Mouse (Mus musculus): ENCODE measurements at regions not wholly inside any gene's neighbourhood (a gene's known extent, or its start where the extent isn't known, plus 50 kb on each side); places are given as distances from the start of the nearest gene placed in this dataset.
A peak's percentile ranks its signal among the peaks of the same experiment; 100 is the strongest.

DNA sequence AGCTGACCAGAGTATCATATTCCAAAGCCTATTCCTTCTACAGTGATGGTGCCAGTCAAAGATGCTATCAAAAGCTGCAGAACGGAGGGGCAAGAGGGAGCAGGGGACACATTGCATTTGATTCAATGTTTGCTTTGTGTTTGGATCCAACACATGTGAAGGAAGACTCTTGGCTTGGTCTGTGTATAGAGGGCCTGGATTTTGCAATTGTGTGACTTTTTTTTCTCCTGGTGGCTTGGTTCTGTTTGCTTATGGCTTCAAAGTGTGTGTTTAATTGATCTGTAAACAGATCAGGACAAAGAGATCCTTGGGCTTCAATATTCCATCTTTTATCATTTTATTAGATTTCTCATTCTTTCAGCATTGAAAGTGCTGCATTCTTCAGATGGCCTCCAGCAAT lies 504.2 kb downstream of the Slc4a3 start:
- no peak for DNase-seq
- Histone ChIP-seq H3K27ac (no peak overlapping the region), H3K27me3 (no peaks in the 10 kb centered on the region), H3K9ac (no peak overlapping the region), H3K4me3 (replicated peaks) (no peak overlapping the region), H3K4me2 (no peak overlapping the region), H3K9me3 (replicated peaks) (no peaks in the 10 kb centered on the region), H3K36me3 (no peaks in the 10 kb centered on the region), H3K4me1 (replicated peaks) (0 out of 2 replicates have a peak, but pooled peaks cover 2% of the 10 kb centered on the region)
- 63% methylated on average over 1 of the region's 1 CpGs for WGBS (ENCODE audit: insufficient replicate concordance)
- peak; percentile 53; the same call in 1 of the 2 replicates for ATAC-seq (ENCODE audit: low read depth)

DNA sequence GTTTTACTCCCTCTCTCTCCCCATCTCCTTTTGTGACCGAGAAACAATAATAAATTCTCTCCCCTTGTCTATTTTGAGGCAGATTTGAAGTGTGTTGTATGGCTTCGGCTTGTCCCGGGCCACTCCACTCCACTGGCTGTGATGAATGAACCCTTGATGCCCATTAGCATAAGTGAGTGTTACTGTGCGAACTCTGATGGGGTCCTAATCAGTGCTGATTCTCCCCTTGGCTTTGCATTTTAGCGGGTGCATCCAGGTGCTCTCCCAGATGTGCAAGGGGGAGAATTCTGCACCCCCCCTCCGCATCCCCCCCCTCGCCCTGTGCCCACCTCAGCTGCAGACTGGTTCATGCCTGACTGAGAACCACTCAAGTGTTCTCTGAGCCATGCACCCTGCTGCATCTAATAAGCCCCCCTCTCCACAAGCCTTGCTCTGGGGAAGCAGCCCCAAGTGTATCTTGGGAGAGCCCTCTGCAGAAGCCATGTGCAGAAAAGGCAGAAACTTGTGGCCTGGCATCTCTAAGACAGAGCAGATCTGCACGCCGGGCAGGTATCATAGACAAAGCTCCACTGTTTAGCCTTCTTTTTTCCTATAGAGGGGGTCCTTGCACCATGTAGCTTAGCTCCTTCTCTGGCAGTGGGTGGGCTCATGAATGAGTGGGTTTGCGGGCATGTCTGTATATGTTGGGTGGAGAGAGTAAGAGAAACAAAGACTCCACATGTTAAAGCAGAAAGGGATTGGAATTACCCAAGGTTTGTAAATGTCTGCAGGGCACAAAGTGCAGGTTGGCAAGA lies 507.5 kb downstream of the Slc4a3 start:
- WGBS (ENCODE audit: insufficient replicate concordance): 65% methylated on average over 10 of the region's 10 CpGs
- H3K27ac ChIP-seq: no peak overlapping the region

DNA sequence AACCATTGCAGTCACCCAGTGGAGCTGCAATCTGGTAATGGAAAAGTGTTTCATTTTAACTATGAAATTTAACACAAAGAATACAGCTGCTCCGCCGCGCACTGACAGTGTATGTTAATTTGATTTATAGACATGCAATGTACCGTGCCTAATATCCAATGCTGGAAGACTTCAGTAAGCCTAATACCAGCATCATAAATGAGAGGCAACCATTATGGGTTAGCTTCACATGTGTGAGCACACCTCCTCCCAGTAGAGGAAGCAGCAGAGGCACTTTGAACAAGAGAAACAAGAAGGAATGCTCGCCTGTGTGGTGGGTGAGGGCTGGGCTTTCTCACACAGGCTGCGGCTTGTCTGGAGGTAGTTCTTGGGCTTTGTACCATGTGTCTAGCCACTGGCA lies 519.7 kb downstream of the Slc4a3 start:
- ATAC-seq (ENCODE audit: low read depth): no peak
- Histone ChIP-seq H3K36me3 (no peaks in the 10 kb centered on the region), H3K4me2 (no peak overlapping the region), H3K9ac (no peak overlapping the region), H3K27ac (no peak overlapping the region), H3K27me3 (no peaks in the 10 kb centered on the region), H3K9me3 (replicated peaks) (no peaks in the 10 kb centered on the region), H3K4me1 (replicated peaks) (no peaks in the 10 kb centered on the region), H3K4me3 (replicated peaks) (no peak overlapping the region)
- WGBS (ENCODE audit: insufficient replicate concordance): 71% methylated on average over 6 of the region's 6 CpGs
- no peak for DNase-seq

More for the DNA sequence above, 507.5 kb downstream of the Slc4a3 start:
- Histone ChIP-seq H3K9ac (no peak overlapping the region), H3K27me3 (no peaks in the 10 kb centered on the region), H3K4me3 (replicated peaks) (no peak overlapping the region), H3K4me1 (replicated peaks) (0 out of 2 replicates have a peak, but pooled peaks cover 2% of the 10 kb centered on the region), H3K4me2 (no peak overlapping the region), H3K9me3 (replicated peaks) (no peaks in the 10 kb centered on the region), H3K36me3 (no peaks in the 10 kb centered on the region)
- DNase-seq (no peak), ATAC-seq (ENCODE audit: low read depth) (no peak)

DNA sequence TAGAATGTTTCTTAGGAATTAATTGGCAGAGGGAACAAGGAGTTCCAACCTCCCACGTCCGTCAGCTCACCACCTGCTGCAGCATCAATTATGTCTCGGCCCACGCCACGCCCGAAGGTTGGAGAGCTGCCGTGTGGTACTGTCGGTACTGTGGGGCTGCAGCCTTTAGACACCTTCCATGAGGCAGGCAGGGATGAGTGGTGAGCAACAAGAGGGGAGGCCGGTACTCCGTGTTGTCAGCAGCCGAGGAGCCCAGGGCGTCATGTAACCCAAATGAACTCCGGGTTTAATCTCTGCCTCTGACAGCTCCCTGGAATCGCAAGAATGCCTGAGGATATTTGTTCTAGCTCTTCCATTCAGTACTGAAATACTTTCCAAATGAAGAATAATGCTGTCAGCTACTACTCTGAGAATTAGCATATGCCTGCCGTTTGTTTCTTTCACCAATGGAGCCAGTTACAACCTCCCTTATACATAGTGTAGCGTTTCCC lies 524.8 kb downstream of the Slc4a3 start:
- no peaks in the 10 kb centered on the region for H3K4me1 ChIP-seq (replicated peaks)
- H3K27me3 ChIP-seq: no peaks in the 10 kb centered on the region
- DNase-seq (no peak), ATAC-seq (ENCODE audit: low read depth) (no peak)
- no peaks in the 10 kb centered on the region for H3K36me3 ChIP-seq
- H3K9me3 ChIP-seq (replicated peaks): no peaks in the 10 kb centered on the region
- H3K9ac ChIP-seq: no peak overlapping the region
- H3K4me3 ChIP-seq (replicated peaks): no peak overlapping the region
- WGBS (ENCODE audit: insufficient replicate concordance): 75% methylated on average over 16 of the region's 16 CpGs
- no peak overlapping the region for H3K4me2 ChIP-seq
- no peak overlapping the region for H3K27ac ChIP-seq

DNA sequence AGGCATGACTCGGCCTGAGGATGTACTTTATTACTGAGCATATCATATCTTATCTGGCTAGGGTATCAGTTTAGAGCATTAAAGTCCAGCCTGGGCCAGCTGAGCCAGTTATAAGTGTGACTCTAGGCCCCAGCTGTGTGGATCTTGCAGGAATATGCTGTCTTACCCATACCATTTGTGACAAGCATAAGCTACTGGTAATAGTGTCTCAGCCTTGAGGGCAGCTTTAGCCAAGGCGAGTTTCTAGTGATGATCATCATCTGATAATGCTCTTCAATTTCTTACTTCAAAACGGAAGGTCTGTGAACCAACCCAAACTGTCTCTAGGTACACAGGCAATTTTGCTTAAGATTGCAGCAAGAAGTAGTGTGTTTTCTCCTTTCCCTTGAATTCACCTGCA lies 529.1 kb downstream of the Slc4a3 start:
- H3K27ac ChIP-seq: no peak overlapping the region
- H3K4me2 ChIP-seq: no peak overlapping the region
- H3K4me1 ChIP-seq (replicated peaks): no peaks in the 10 kb centered on the region
- H3K36me3 ChIP-seq: no peaks in the 10 kb centered on the region
- H3K9me3 ChIP-seq (replicated peaks): no peaks in the 10 kb centered on the region
- no peak for ATAC-seq (ENCODE audit: low read depth)
- H3K27me3 ChIP-seq: no peaks in the 10 kb centered on the region
- no peak for DNase-seq
- H3K4me3 ChIP-seq (replicated peaks): no peak overlapping the region
- no peak overlapping the region for H3K9ac ChIP-seq
- WGBS (ENCODE audit: insufficient replicate concordance): 52% methylated on average over 3 of the region's 3 CpGs

DNA sequence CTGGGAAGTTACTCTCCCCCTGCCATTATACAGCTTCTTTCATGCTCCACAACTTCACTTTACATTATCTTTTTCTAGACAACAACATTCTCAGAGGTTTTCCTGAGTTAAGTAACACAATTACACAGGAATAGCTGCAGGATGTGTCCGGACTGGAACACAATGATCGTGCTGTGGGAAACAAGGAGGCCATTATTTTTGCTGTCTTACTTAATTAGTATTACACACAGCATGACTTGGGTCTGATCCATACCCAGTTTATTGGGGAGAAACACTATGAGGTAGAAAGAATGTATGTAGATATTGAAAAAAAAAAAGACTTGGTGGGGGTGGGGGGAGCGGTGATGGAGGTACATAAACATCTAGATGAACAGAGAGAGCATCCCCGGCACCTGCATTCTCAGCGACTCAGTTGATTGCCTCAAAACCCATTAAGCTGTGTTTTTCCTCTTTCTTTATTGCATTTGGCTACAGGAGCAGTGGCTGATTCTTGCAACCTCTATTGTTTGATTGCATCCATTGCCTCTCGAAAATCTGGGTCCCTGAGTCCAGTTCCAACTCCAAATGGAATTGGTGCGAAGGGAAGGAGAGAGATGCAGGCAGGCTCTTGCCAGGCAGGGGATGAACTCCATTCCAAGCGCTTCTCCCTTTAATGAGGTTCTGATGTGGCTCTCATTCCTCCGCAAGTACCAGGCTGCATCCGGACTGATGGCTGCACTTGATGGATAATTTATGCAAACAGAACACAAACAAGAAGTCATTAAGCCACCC lies 529.8 kb downstream of the Slc4a3 start:
- no peaks in the 10 kb centered on the region for H3K9me3 ChIP-seq (replicated peaks)
- H3K4me3 ChIP-seq (replicated peaks): no peak overlapping the region
- H3K4me1 ChIP-seq (replicated peaks): no peaks in the 10 kb centered on the region
- no peak overlapping the region for H3K27ac ChIP-seq
- WGBS (ENCODE audit: insufficient replicate concordance): 60% methylated on average over 10 of the region's 10 CpGs
- H3K9ac ChIP-seq: no peak overlapping the region
- DNase-seq (no peak), ATAC-seq (ENCODE audit: low read depth) (no peak)
- no peaks in the 10 kb centered on the region for H3K27me3 ChIP-seq
- H3K4me2 ChIP-seq: no peak overlapping the region
- H3K36me3 ChIP-seq: no peaks in the 10 kb centered on the region

DNA sequence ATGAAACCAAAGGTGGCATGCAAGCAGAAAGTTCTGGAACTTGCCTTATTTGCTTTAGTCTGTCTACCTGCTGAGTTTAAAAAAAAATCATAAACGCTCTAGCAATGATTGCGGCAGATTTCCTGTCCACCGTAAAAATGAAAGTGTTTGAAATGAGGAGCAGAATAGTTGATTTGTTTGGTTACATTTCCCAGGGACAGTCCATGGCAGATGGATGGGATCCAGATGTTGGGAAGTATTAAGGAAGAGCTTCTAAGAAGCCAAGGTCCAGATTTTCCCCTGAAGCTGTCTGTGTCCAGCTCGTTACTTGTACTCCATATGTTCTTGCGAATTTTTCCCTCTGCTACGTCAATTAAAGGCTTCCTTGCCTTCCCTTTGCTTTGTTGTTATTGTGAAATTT lies 534.2 kb downstream of the Slc4a3 start:
- Histone ChIP-seq H3K4me2 (no peak overlapping the region), H3K4me1 (replicated peaks) (no peaks in the 10 kb centered on the region), H3K36me3 (no peaks in the 10 kb centered on the region), H3K9ac (no peak overlapping the region), H3K9me3 (replicated peaks) (no peaks in the 10 kb centered on the region), H3K27ac (no peak overlapping the region), H3K27me3 (no peaks in the 10 kb centered on the region), H3K4me3 (replicated peaks) (no peak overlapping the region)
- WGBS (ENCODE audit: insufficient replicate concordance): 78% methylated on average over 6 of the region's 6 CpGs
- ATAC-seq (ENCODE audit: low read depth) (no peak), DNase-seq (no peak)

DNA sequence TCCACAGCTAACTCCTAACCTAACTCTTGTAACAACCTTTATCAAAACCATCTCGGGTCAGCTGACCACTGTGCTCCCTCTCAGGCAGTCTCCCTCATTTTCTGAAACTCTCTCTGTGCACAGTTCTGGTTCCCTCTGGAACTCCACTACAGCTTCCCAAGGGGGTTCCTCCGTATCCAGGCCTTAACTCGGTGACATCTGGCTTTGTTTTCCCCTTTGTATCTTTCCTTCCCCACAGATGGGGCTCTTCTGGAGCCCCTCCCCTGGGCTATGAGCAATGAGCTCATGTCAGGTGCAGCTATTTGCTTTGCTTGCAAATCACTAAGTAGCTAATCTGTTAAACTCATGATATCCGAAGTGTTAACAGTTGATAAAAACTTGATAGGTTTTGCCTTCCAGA lies 535.6 kb downstream of the Slc4a3 start:
- ATAC-seq (ENCODE audit: low read depth) (no peak), DNase-seq (no peak)
- no peaks in the 10 kb centered on the region for H3K4me1 ChIP-seq (replicated peaks)
- no peaks in the 10 kb centered on the region for H3K9me3 ChIP-seq (replicated peaks)
- H3K4me2 ChIP-seq: no peak overlapping the region
- no peak overlapping the region for H3K9ac ChIP-seq
- H3K27ac ChIP-seq: no peak overlapping the region
- H3K4me3 ChIP-seq (replicated peaks): no peak overlapping the region
- H3K36me3 ChIP-seq: no peaks in the 10 kb centered on the region
- 50% methylated on average over 4 of the region's 4 CpGs for WGBS (ENCODE audit: insufficient replicate concordance)
- H3K27me3 ChIP-seq: no peaks in the 10 kb centered on the region

DNA sequence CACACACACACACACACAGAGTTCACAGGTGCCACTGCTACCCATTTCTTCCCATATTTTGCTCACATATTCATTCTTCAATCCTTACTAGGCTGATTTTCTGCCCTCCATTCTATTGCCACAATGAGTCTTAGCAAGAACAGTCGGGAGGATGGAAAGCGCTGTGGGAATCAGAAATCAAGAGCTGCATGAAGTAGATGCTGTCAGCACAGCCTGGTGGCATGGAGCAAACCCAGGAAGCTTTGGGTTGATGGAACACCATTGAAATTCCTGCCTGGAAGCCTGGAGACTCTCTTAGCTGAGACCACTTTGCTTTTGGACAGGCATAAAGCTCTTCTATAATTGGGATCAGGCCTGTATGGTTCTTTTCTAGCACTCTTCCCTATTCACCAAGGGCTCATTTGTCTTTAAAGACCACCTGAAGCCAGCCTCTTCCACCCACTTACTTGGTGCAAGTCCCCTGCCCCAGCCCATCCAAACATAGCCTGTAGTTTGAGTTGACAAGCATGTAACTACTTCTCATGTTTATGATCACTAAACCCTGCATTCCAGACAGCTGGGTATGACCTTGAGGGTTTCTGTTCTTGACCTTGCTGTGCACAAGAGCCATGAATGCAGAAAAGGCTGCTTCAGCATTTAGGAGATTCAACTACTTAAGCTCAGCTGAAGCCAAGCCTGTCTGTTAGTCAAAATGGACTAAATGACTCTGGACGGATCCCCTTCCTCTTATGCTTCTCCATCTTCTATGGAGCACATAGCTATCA lies 537.4 kb downstream of the Slc4a3 start:
- WGBS (ENCODE audit: insufficient replicate concordance): 74% methylated on average over 3 of the region's 3 CpGs

DNA sequence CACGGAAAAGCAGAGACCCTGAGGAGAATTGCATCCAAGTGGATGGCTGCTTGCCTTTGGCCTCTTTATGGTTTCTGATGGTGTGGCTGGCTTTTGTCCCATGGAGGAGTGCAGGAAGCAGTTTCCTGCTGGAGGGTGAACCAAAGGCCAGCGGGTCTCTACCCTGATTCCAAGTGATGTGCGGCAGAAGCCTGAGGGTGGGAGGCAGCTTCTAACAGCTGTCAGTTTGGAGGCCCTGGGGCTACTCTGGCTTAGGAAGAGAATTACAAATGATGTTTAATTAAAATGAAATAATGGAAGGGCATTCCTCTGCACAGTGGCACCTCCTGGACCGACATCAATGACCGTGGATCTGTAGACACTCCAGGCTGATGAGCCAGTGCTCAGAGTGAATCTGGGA lies 545.0 kb downstream of the Slc4a3 start:
- ATAC-seq (ENCODE audit: low read depth) (no peak), DNase-seq (no peak)
- H3K27ac ChIP-seq: no peak overlapping the region
- no peaks in the 10 kb centered on the region for H3K36me3 ChIP-seq
- no peak overlapping the region for H3K4me2 ChIP-seq
- H3K4me3 ChIP-seq (replicated peaks): no peak overlapping the region
- no peaks in the 10 kb centered on the region for H3K27me3 ChIP-seq
- no peaks in the 10 kb centered on the region for H3K4me1 ChIP-seq (replicated peaks)
- no peaks in the 10 kb centered on the region for H3K9me3 ChIP-seq (replicated peaks)
- WGBS (ENCODE audit: insufficient replicate concordance): 63% methylated on average over 5 of the region's 5 CpGs
- H3K9ac ChIP-seq: no peak overlapping the region

More for the DNA sequence above, 537.4 kb downstream of the Slc4a3 start:
- no peak overlapping the region for H3K4me2 ChIP-seq
- DNase-seq: no peak
- no peaks in the 10 kb centered on the region for H3K4me1 ChIP-seq (replicated peaks)
- H3K27ac ChIP-seq: no peak overlapping the region
- no peaks in the 10 kb centered on the region for H3K36me3 ChIP-seq
- no peak overlapping the region for H3K4me3 ChIP-seq (replicated peaks)
- H3K27me3 ChIP-seq: no peaks in the 10 kb centered on the region
- H3K9me3 ChIP-seq (replicated peaks): no peaks in the 10 kb centered on the region
- H3K9ac ChIP-seq: no peak overlapping the region
- ATAC-seq (ENCODE audit: low read depth): no peak

DNA sequence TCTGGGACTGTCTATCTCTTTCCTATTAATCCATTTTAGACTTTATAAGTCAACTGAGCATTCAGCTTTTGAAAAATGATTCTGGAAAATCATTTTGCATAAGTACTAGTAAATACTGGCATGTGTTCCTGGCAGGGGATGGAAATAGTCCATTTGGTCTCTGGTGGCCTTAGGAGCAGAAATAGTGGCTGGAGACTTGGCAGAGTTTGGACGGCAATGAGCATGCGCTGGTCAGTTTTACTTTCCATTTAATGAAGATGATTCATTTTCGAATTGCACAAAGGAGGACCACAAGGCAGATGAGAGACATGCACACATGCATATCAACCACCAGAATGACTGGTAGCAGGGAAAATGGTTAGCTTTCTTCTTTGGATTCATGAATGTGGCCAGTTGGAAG lies 567.2 kb downstream of the Slc4a3 start:
- DNase-seq: no peak
- 60% methylated on average over 3 of the region's 3 CpGs for WGBS (ENCODE audit: insufficient replicate concordance)

More for the DNA sequence above, 567.2 kb downstream of the Slc4a3 start:
- H3K27me3 ChIP-seq: no peaks in the 10 kb centered on the region
- H3K4me3 ChIP-seq (replicated peaks): no peak overlapping the region
- no peak overlapping the region for H3K27ac ChIP-seq
- H3K4me1 ChIP-seq (replicated peaks): no peaks in the 10 kb centered on the region
- H3K9me3 ChIP-seq (replicated peaks): no peaks in the 10 kb centered on the region
- no peaks in the 10 kb centered on the region for H3K36me3 ChIP-seq
- ATAC-seq (ENCODE audit: low read depth): no peak
- H3K9ac ChIP-seq: no peak overlapping the region
- H3K4me2 ChIP-seq: no peak overlapping the region

Measured in liver, embryonic 13.5 days (tissue).